Mouse (Mus musculus): ENCODE results near the gene Ciart.
"Not testable (repeated sequence)": the region's sequence is repeated elsewhere in the genome, so short reads cannot be mapped to it uniquely, and the experiment has no call there.

- not testable (repeated sequence) for TF ChIP-seq CTCF (IDR thresholded peaks at IDR 0.05; ENCODE audit: low read depth, low read length); GATA1 (IDR thresholded peaks at IDR 0.05; ENCODE audit: borderline replicate concordance, low read length); TAL1 (conservative IDR thresholded peaks at IDR 0.05; ENCODE audit: low read depth, low read length); POLR2AphosphoS5 (IDR thresholded peaks at IDR 0.05; ENCODE audit: insufficient replicate concordance, low read depth, low read length)
These were observed 23.8 kb downstream of the Ciart start for GRCm38 (mm10) chr3:95858278-95858677.
